Mouse (Mus musculus) bone marrow macrophage, adult 2 months (primary cell): Measurements from ENCODE around the gene Ubqln2.

Experiments used
- CTCF ChIP-seq: IDR thresholded peaks from 2 replicates; pipeline ENCODE4 v1.5.1; 2012; ENCODE audit warnings: low read depth, mild to moderate bottlenecking, low read length, moderate library complexity
- POLR2A ChIP-seq: IDR thresholded peaks from 2 replicates; pipeline ENCODE4 v1.6.1; 2012; ENCODE audit warnings: mild to moderate bottlenecking, low read depth, low read length, borderline replicate concordance

- no peak for TF ChIP-seq POLR2A
- no peak for TF ChIP-seq CTCF
Measured at GRCm38 (mm10) chrX:153476760-153477248, 21.2 kb upstream of the Ubqln2 start.
